In genomic region chr13:44868037-44868650, GRCm38 (mm10) we compare ENCODE assay signal across 8 mouse cellular contexts.
A peak's percentile ranks its signal among the peaks of the same experiment; 100 is the strongest.
DNase-seq lines count a peak whose midpoint lies in the region.

No protein-coding gene starts in this region.

- peak; percentile 4 for DNase-seq in ovary, postnatal 36 days (ENCODE audit: low spot score)
- no peak for DNase-seq in ovary, postnatal 10 days (ENCODE audit: low spot score)
- DNase-seq in frontal cortex, postnatal 14 days (ENCODE audit: low spot score in 2 of 2) = peak; percentile 23 to 39
- DNase-seq in left cerebral cortex, adult 9 months (ENCODE audit: low spot score in 2 of 2) = peak; percentile 31 to 59
- no peak for DNase-seq in thymus, postnatal 4 days
- no peak for DNase-seq in ovary, postnatal 14 days (ENCODE audit: low spot score)
- no peak for DNase-seq in B cell, adult 2 months
- DNase-seq in retina, embryonic 14.5 days (ENCODE audit: low spot score) = no peak

Comparison
In these comparisons a context has a peak if more than half of its experiments do, and no peak if none do; other contexts are left out.
1. DNase-seq: peak in ovary, postnatal 36 days (single experiment), frontal cortex, postnatal 14 days (2 of 2) and left cerebral cortex, adult 9 months (2 of 2); none in ovary, postnatal 10 days (single experiment), thymus, postnatal 4 days (single experiment), ovary, postnatal 14 days (single experiment), B cell, adult 2 months (0 of 2) and retina, embryonic 14.5 days (single experiment).